Mouse (Mus musculus) forelimb bud, embryonic 11.5 days (tissue): ENCODE data around the gene Gstcd.

ENCODE experiments used
- DNase-seq: peaks from one replicate; pipeline ENCODE4 v3.0.0-alpha.2; 2012; ENCODE audit warnings: low read depth, low spot score

Gstcd gene

DNA sequence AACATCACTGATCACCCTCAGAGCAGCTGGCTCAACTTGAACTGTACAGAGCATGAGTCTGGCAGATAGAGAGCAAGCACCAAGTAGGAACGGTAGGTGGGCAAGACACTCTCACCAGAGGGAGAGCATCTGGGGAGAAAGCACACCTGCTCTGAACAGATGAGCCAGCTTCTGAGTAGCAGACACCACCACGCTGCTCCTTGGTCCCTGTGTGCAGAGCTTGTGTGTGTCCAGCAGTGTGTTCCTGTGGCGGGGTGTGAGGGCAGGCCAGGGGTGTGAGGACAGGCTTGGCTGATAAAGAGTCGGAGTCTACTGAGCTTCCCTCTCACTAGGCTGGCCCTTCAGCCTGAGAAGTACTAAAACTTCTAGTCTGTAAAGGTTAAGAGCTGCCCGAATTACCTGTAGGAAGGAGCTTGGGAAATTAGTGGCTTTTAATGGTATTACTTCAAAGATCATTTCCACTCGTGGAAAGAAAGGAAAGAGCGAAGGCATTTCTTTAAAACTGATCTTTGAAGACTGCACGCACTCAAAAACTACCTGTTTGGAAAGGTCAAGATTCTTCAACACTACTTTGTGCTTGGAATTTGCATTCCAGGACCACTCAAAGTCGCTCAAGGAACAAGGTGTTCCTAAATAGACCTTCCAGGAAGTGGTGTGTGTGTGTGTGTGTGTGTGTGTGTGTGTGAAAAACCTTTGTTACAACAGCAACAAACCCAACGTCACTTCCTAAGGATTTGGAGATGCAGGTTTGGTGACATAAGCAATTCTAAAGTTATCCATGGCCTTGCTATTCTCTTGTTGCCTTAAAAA lies 151.4 kb downstream of the Gstcd start:
- DNase-seq, result no peak

DNA sequence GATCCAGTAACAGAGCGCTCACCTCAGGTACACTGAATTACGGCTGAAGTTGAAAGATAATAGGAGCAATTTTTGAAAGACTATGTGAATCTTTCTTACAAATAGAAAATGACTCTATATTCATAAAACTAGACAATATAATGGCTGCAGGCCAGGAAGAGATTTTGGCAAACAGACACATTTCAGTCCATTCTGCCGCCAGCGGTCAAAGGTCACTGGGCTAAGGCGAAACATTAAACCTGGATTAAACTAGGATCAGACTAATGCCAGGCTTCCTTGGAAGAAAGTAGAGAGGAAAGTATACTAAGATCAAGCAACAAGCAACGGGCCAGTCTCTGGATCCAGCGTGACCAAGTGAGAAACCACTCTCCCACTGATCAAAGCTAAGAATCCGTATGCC lies 152.8 kb downstream of the Gstcd start:
- DNase-seq, result no peak

DNA sequence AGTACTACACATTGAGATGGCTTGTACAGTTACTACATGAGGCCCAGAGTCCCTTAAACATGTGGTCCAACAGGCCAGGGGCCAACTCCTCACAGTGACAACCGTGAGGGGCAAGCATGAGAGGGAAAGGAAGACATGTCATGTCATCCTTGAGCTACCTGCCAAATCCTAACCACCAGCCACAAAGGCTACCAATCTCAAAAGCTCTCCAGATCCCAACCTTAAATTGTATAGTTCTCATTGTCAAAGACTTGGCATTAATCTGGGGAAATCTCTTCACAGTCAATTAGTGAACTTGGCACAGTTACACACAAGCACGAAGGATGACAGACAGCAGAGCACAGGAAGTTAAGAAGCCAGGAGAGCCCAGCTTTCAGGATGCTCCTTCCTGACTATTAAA lies 157.2 kb downstream of the Gstcd start:
- no peak for DNase-seq
